Mouse (Mus musculus): Measurements from ENCODE around the gene Atp6v1g3. TPM values are rescaled to one million over a fixed set of nuclear protein-coding genes. Genes with fewer than 3 reads are reported as not detected.

Atp6v1g3 gene
- polyA plus RNA-seq, 1 experiment from 2014 or later = not detected

DNA sequence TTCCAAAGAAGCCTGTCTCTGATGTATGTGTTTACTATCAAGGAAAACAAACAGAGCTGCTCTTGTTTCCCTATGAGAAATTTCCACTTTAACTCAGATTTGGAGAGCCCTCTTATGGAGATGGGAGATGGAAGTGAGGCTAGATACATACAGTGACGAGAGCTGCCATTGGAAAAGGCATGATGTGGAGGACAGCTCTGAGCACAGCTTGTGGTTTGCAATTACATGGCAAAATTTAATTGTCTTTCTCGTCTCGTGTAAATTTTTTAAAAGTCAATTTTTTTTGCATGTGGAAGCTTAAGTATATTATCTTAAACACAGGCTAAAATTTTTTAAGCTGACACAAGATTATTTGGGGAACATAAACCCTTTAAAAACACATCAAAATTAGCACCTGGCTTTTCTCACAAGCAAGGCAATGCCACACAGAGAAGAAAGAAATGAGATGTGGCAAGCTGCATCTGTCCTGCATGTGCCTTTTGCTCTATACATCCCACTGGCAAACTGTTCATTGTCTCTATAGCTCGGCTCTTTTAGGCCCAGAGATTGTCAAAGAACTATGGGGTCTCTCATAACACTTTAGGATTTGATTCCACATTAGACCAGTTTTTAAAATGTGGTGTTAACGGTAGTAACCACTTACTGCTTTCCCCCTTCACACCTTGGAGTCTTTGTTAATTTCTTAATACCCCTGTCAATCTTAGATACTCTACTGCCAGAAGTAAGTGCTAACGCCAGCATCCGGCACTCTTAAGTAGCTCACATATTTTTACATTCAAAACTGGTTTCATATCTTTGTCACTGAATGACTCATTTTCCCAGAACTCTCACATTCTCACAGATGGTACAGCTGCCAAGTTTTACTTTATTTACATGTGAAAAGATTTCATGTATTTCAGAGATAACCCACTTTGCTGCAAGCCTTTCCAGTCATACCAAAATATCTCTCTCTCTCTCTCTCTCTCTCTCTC is 16.2 kb downstream of the Atp6v1g3 start:
- no peaks in the 10 kb centered on the region for H3K27me3 ChIP-seq
- ATAC-seq (ENCODE audit: low read depth) (no peak), DNase-seq (no peak)
- no peaks in the 10 kb centered on the region for H3K9me3 ChIP-seq (replicated peaks)
- 59% methylated on average over 7 of the region's 7 CpGs for WGBS (ENCODE audit: insufficient replicate concordance)
- no peak overlapping the region for H3K27ac ChIP-seq
- no peaks in the 10 kb centered on the region for H3K4me1 ChIP-seq (replicated peaks)
- no peak overlapping the region for H3K4me3 ChIP-seq (replicated peaks)
- H3K9ac ChIP-seq = no peak overlapping the region
- no peaks in the 10 kb centered on the region for H3K36me3 ChIP-seq
- no peak overlapping the region for H3K4me2 ChIP-seq

GRCm38 (mm10) chr1:138291463-138291862 is 17.9 kb downstream of the Atp6v1g3 start:
- no peaks in the 10 kb centered on the region for H3K36me3 ChIP-seq
- no peak overlapping the region for H3K9ac ChIP-seq
- H3K9me3 ChIP-seq (replicated peaks) = no peaks in the 10 kb centered on the region
- DNase-seq (no peak), ATAC-seq (ENCODE audit: low read depth) (no peak)
- H3K4me2 ChIP-seq = no peak overlapping the region
- H3K4me3 ChIP-seq (replicated peaks) = no peak overlapping the region
- H3K27me3 ChIP-seq = no peaks in the 10 kb centered on the region
- no peaks in the 10 kb centered on the region for H3K4me1 ChIP-seq (replicated peaks)
- no peak overlapping the region for H3K27ac ChIP-seq
- 49% methylated on average over 5 of the region's 5 CpGs for WGBS (ENCODE audit: insufficient replicate concordance)

DNA sequence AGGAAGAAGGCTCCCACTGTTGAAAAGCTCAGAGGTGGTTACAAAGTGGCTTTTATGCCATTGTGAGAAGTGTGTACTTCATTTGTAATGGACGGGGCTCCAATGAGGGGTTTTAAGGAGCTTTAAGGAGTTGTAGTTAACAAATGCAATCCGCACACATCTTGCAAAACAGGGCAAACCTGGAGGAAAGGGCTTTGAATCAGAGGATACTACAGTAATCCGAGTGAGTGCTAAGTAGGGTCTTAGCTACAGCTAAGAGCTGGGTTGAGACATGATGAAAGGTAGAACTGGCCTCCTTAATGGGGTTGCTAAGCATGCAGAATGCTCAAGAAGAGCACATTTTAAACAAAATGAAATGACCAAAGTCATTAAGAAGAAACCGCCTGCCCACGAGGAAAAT is 20.9 kb downstream of the Atp6v1g3 start:
- H3K4me3 ChIP-seq (replicated peaks) = no peak overlapping the region
- WGBS (ENCODE audit: insufficient replicate concordance) = 71% methylated on average over 5 of the region's 5 CpGs
- H3K36me3 ChIP-seq = no peaks in the 10 kb centered on the region
- no peaks in the 10 kb centered on the region for H3K27me3 ChIP-seq
- no peaks in the 10 kb centered on the region for H3K4me1 ChIP-seq (replicated peaks)
- no peak overlapping the region for H3K4me2 ChIP-seq
- no peaks in the 10 kb centered on the region for H3K9me3 ChIP-seq (replicated peaks)
- no peak overlapping the region for H3K9ac ChIP-seq
- DNase-seq = no peak
- no peak for ATAC-seq (ENCODE audit: low read depth)
- H3K27ac ChIP-seq = no peak overlapping the region

DNA sequence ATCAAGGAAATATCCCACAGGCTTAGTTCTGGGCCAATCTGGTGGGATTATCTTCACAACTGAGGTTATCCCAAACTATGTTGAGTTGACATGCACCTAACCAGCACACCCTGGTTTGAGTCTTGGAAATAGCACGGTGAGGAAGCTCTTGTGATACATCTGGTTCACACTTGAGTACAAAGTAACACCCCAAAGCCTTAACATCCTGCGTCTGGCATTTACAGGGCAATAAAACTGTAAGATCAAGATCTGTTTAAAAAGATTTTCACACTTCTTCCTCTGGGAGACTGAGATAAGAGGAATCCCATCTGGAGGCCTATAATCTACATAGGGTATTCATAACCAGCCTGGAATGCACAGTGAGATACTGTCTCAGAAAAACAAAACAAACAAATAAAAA is 24.6 kb downstream of the Atp6v1g3 start:
- 47% methylated on average over 2 of the region's 2 CpGs for WGBS (ENCODE audit: insufficient replicate concordance)

DNA sequence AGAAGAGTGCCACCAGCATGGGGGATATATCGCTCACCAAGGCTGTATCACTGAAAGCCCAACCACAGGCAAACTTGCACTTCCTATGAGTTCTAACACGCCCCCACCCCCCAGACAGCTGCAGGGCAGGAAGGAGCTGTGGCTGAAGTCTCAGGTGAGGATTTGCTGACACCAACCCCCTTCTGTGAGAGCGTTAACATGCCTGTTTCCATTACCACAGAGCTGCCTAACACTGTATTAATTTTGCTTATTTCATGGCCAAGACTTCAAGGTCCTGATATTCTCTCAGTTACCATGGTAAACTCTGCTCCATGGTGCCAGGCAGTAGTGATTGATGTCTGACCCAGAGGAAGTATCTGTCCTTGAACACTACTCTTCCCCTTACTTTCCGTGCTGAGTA is 26.0 kb downstream of the Atp6v1g3 start:
- H3K4me3 ChIP-seq (replicated peaks) = no peak overlapping the region

More for the DNA sequence above, 24.6 kb downstream of the Atp6v1g3 start:
- no peak for DNase-seq
- H3K4me1 ChIP-seq (replicated peaks) = no peaks in the 10 kb centered on the region
- no peak overlapping the region for H3K4me2 ChIP-seq
- H3K27me3 ChIP-seq = no peaks in the 10 kb centered on the region
- no peak overlapping the region for H3K4me3 ChIP-seq (replicated peaks)
- H3K9me3 ChIP-seq (replicated peaks) = no peaks in the 10 kb centered on the region
- H3K9ac ChIP-seq = no peak overlapping the region
- H3K27ac ChIP-seq = no peak overlapping the region
- no peaks in the 10 kb centered on the region for H3K36me3 ChIP-seq
- no peak for ATAC-seq (ENCODE audit: low read depth)

GRCm38 (mm10) chr1:138301920-138302319 is 28.4 kb downstream of the Atp6v1g3 start:
- no peaks in the 10 kb centered on the region for H3K9me3 ChIP-seq (replicated peaks)
- no peak for DNase-seq
- no peak overlapping the region for H3K9ac ChIP-seq
- no peaks in the 10 kb centered on the region for H3K4me1 ChIP-seq (replicated peaks)
- H3K4me3 ChIP-seq (replicated peaks) = no peak overlapping the region
- no peak overlapping the region for H3K4me2 ChIP-seq
- ATAC-seq (ENCODE audit: low read depth) = no peak
- H3K27me3 ChIP-seq = no peaks in the 10 kb centered on the region
- H3K36me3 ChIP-seq = no peaks in the 10 kb centered on the region
- WGBS (ENCODE audit: insufficient replicate concordance) = 60% methylated on average over 5 of the region's 5 CpGs
- H3K27ac ChIP-seq = no peak overlapping the region

More for the DNA sequence above, 26.0 kb downstream of the Atp6v1g3 start:
- no peak overlapping the region for H3K4me2 ChIP-seq
- H3K4me1 ChIP-seq (replicated peaks) = no peaks in the 10 kb centered on the region
- ATAC-seq (ENCODE audit: low read depth) (no peak), DNase-seq (no peak)
- no peaks in the 10 kb centered on the region for H3K36me3 ChIP-seq
- no peaks in the 10 kb centered on the region for H3K27me3 ChIP-seq
- WGBS (ENCODE audit: insufficient replicate concordance) = 22% methylated on average over 4 of the region's 4 CpGs
- H3K27ac ChIP-seq = no peak overlapping the region
- H3K9me3 ChIP-seq (replicated peaks) = no peaks in the 10 kb centered on the region
- no peak overlapping the region for H3K9ac ChIP-seq

- Histone ChIP-seq H3K27ac (no peak overlapping the region), H3K9me3 (replicated peaks) (no peaks in the 10 kb centered on the region), H3K9ac (no peak overlapping the region), H3K4me2 (no peak overlapping the region), H3K4me1 (replicated peaks) (no peaks in the 10 kb centered on the region), H3K36me3 (no peaks in the 10 kb centered on the region), H3K4me3 (replicated peaks) (no peak overlapping the region), H3K27me3 (no peaks in the 10 kb centered on the region)
- ATAC-seq (ENCODE audit: low read depth) (no peak), DNase-seq (no peak)
- WGBS (ENCODE audit: insufficient replicate concordance) = 77% methylated on average over 2 of the region's 2 CpGs
Observed at GRCm38 (mm10) chr1:138302756-138303155, 29.2 kb downstream of the Atp6v1g3 start.

DNA sequence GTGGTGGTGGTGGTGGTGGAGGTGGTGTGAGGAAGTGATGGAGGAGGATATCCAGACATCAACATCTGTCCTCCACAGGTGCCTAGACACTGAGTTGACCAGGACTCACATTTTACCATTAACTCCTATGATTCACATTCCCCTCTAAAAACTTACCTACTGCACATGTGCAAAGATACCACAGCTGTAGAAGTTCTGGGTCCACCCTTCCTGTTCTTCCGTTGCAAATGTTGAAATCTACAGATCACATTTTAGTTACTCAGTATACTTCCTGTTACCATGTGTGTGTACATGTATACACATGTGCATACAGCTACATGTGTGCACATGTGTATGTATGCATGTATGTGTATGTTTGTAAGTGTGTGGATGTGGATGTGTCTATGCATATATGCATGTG is 29.8 kb downstream of the Atp6v1g3 start:
- DNase-seq = no peak

GRCm38 (mm10) chr1:138304141-138304915 is 30.8 kb downstream of the Atp6v1g3 start:
- DNase-seq (no peak), ATAC-seq (ENCODE audit: low read depth) (no peak)
- H3K4me1 ChIP-seq (replicated peaks) = no peaks in the 10 kb centered on the region
- H3K4me2 ChIP-seq = no peak overlapping the region
- no peaks in the 10 kb centered on the region for H3K36me3 ChIP-seq
- H3K4me3 ChIP-seq (replicated peaks) = no peak overlapping the region
- no peaks in the 10 kb centered on the region for H3K27me3 ChIP-seq
- no peaks in the 10 kb centered on the region for H3K9me3 ChIP-seq (replicated peaks)
- H3K27ac ChIP-seq = no peak overlapping the region
- H3K9ac ChIP-seq = no peak overlapping the region
- 41% methylated on average over 8 of the region's 8 CpGs for WGBS (ENCODE audit: insufficient replicate concordance)

More for the DNA sequence above, 29.8 kb downstream of the Atp6v1g3 start:
- WGBS (ENCODE audit: insufficient replicate concordance) = 19% methylated on average over 1 of the region's 1 CpGs
- ATAC-seq (ENCODE audit: low read depth) = no peak
- no peaks in the 10 kb centered on the region for H3K9me3 ChIP-seq (replicated peaks)
- H3K4me3 ChIP-seq (replicated peaks) = no peak overlapping the region
- no peaks in the 10 kb centered on the region for H3K27me3 ChIP-seq
- H3K9ac ChIP-seq = no peak overlapping the region
- no peak overlapping the region for H3K4me2 ChIP-seq
- no peak overlapping the region for H3K27ac ChIP-seq
- no peaks in the 10 kb centered on the region for H3K36me3 ChIP-seq
- no peaks in the 10 kb centered on the region for H3K4me1 ChIP-seq (replicated peaks)

DNA sequence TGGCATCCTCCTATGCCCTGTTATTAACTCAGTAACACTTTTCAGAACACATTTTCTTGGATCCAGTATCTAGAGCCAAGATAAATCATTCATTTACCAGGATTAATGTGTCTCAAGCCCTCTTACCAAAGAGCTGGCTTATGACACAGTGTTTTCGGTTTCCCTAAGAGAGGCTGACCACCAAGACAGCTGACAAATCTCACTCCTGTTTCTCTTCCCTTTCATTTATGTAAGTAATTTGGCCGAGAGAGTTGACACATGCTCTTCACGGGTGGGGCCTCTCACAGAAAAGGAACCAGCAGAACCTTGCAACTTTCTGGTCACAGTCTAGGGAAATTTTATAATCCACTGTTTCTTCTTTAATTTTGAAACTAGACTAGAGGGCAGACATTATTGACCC is 49.1 kb downstream of the Atp6v1g3 start:
- Histone ChIP-seq H3K27ac (no peak overlapping the region), H3K27me3 (no peaks in the 10 kb centered on the region), H3K9me3 (replicated peaks) (no peaks in the 10 kb centered on the region), H3K9ac (no peak overlapping the region), H3K4me3 (replicated peaks) (no peak overlapping the region), H3K36me3 (no peaks in the 10 kb centered on the region), H3K4me1 (replicated peaks) (no peaks in the 10 kb centered on the region), H3K4me2 (no peak overlapping the region)
- no peak for DNase-seq
- no peak for ATAC-seq (ENCODE audit: low read depth)
- WGBS (ENCODE audit: insufficient replicate concordance) = 39% methylated on average over 3 of the region's 3 CpGs

DNA sequence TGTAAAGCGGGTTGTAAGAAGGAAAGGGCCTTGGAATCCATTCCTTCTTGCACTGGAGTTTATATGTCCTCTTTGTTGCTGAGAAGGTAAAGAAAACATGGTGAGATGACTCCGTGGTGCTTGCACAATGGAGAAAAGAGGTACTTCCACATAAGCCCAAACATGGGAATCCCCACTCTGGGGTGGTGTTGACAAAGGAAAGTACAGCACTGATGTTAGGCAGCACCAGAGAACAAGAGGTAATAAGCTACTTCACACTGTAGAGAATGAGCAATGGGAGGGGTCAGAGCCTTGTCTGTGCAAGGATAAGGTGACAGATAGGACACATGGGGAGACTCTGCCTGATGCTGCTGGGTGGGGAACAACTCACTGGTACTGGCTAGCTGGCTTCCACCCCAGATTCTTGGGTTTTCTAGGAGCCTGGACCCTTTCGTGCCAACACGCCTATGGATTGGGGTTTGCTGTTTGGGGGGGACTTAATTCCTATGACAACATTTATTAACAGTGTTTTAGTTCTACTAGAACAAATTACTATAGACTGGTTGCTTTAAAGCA is 49.6 kb downstream of the Atp6v1g3 start:
- no peak overlapping the region for H3K9ac ChIP-seq
- H3K4me1 ChIP-seq (replicated peaks) = no peaks in the 10 kb centered on the region
- no peak overlapping the region for H3K27ac ChIP-seq
- DNase-seq (no peak), ATAC-seq (ENCODE audit: low read depth) (no peak)
- H3K36me3 ChIP-seq = no peaks in the 10 kb centered on the region
- no peak overlapping the region for H3K4me2 ChIP-seq
- no peaks in the 10 kb centered on the region for H3K27me3 ChIP-seq
- no peaks in the 10 kb centered on the region for H3K9me3 ChIP-seq (replicated peaks)
- H3K4me3 ChIP-seq (replicated peaks) = no peak overlapping the region
- 69% methylated on average over 4 of the region's 4 CpGs for WGBS (ENCODE audit: insufficient replicate concordance)
